Mouse (Mus musculus) stomach, postnatal 0 days (tissue): ENCODE results near the gene Ntf5.

Source experiments
- CTCF ChIP-seq: IDR thresholded peaks from 2 replicates; pipeline ENCODE4 v1.5.1; 2016; ENCODE audit warnings: antibody characterized with exemption, low read depth, mild to moderate bottlenecking, moderate library complexity
- EP300 ChIP-seq: optimal IDR thresholded peaks from 2 replicates; pipeline ENCODE3; 2016; ENCODE audit warnings: antibody characterized with exemption

GRCm38 (mm10) chr7:45451344-45451982, 38.0 kb downstream of the Ntf5 start:
- TF ChIP-seq CTCF (peak; percentile 91), EP300 (no peak)
